In the genomic region with DNA sequence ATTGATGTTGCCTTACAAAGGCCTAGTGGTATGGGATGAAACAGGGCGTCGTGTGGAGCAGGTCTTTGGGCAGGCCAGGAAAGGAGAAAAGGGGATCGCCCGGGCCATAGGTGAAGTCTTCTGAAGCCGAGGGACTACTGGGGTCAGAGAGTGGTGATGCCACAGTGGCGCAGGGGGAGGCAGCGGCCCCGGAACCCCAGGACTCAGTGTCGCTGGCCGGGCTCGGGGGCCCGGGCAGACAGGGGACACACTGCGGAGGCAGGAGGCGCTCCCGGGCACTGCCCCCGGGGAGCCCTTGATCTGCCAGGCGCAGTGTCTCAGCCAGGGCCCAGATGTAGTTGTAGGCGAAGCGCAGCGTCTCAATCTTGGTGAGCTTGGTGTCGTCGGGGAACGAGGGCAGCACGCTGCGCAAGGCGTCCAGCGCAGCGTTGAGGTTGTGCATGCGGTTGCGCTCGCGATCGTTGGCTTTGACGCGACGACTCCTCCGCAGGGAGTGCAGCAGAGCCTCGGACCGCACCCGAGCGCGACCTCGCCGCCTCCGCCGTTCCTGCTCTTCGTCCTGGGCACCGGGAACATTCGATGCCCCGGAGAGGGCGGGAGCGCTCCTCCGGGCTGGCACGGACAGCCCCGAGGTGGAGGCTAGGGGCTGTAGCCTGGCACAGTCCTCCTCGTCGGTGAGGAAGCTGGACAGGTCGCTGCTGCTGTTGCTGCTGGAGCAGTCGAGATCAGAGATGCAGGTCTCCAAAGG, we compare ENCODE assay signal across 10 mouse cellular contexts. TPM values are rescaled to one million over a fixed set of nuclear protein-coding genes. Genes with fewer than 3 reads are reported as not detected.
DNase-seq lines count a peak whose midpoint lies in the region; ATAC-seq lines count a peak whose summit lies in the region.
"Had no signal": no experiment of that assay in that cellular context is flagged by ENCODE, and none has a peak within 500 bp of the region (broad histone marks: within the 10 kb centered on the region; RNA-seq: fewer than 3 reads in every experiment).

No protein-coding gene starts in this region.

- H3K9ac ChIP-seq in forebrain, embryonic 13.5 days, result peak overlapping the region; percentile 55
- no peak overlapping the region for H3K9ac ChIP-seq in limb, embryonic 15.5 days

- peak overlapping the region; percentile 42 for H3K27ac ChIP-seq in forebrain, embryonic 13.5 days
- H3K27ac ChIP-seq in limb, embryonic 15.5 days, result no peak overlapping the region

- H3K27me3 ChIP-seq in forebrain, embryonic 13.5 days, result peaks cover 99% of the 10 kb centered on the region
- H3K27me3 ChIP-seq in limb, embryonic 15.5 days, result peaks cover 100% of the 10 kb centered on the region

- ATAC-seq in forebrain, embryonic 13.5 days, result peak; percentile 30; the same call in 1 of the 2 replicates
- no peak for ATAC-seq in limb, embryonic 15.5 days (ENCODE audit: insufficient number of reproducible peaks, low FRiP score, low TSS enrichment, low read depth)

- peak overlapping the region; percentile 71 for H3K4me2 ChIP-seq in forebrain, embryonic 13.5 days
- peak overlapping the region; percentile 70 for H3K4me2 ChIP-seq in limb, embryonic 15.5 days

- H3K4me3 ChIP-seq in forebrain, embryonic 13.5 days, result peak overlapping the region; percentile 38
- peak overlapping the region; percentile 39 for H3K4me3 ChIP-seq in limb, embryonic 15.5 days
- H3K4me3 ChIP-seq: erythroblast, embryonic 14.5 days had no signal

- H3K9me3 ChIP-seq in forebrain, embryonic 13.5 days (replicated peaks), result no peaks in the 10 kb centered on the region
- no peaks in the 10 kb centered on the region for H3K9me3 ChIP-seq in limb, embryonic 15.5 days

- DNase-seq in embryo, embryonic 10 days (ENCODE audit: low spot score), result peak; percentile 69
- no peak for DNase-seq in embryo, embryonic 9.5 days (ENCODE audit: extremely low spot score)
- DNase-seq in 3134 (ENCODE audit: extremely low read depth, insufficient read length, low spot score), result peak; percentile 7
- no peak for DNase-seq in cerebellum, adult 8-10 months
- no peak for DNase-seq in adrenal gland, adult 8-10 months
- no peak for DNase-seq in spleen, adult 12 weeks (ENCODE audit: low spot score)

- peaks cover 42% of the 10 kb centered on the region for H3K4me1 ChIP-seq in forebrain, embryonic 13.5 days
- peaks cover 13% of the 10 kb centered on the region for H3K4me1 ChIP-seq in limb, embryonic 15.5 days

- WGBS in forebrain, embryonic 13.5 days, result 2% methylated on average over 59 of the region's 59 CpGs
- under 1% methylated on average over 59 of the region's 59 CpGs for WGBS in limb, embryonic 15.5 days

- H3K36me3 ChIP-seq in forebrain, embryonic 13.5 days (ENCODE audit: poor library complexity, severe bottlenecking), result no peaks in the 10 kb centered on the region
- H3K36me3 ChIP-seq in limb, embryonic 15.5 days, result no peaks in the 10 kb centered on the region

RNA-seq across cellular contexts. Expression of gene Neurog1, which starts 0.6 kb away (rescaled TPM):
- polyA plus RNA-seq in forebrain, embryonic 13.5 days (2015; fragmentation: Nextera tagmentation; extraction: Ambion mirVana), result 13.0 and 13.1 TPM in 2 replicates
- not detected in 2 replicates for polyA plus RNA-seq in limb, embryonic 15.5 days (2015; fragmentation: Nextera tagmentation; extraction: Ambion mirVana)
- not detected for total RNA-seq in adrenal gland, adult 8-10 months (2022)
- polyA plus RNA-seq: erythroblast, embryonic 14.5 days; liver, embryonic 16.5 days had no signal

RNA-seq across cellular contexts. Expression of gene Cxcl14, which starts 45.0 kb away (rescaled TPM):
- polyA plus RNA-seq in forebrain, embryonic 13.5 days (2015; fragmentation: Nextera tagmentation; extraction: Ambion mirVana), result 6.6 and 11.3 TPM in 2 replicates
- polyA plus RNA-seq in limb, embryonic 15.5 days (2015; fragmentation: Nextera tagmentation; extraction: Ambion mirVana), result 624 and 644 TPM in 2 replicates
- total RNA-seq in adrenal gland, adult 8-10 months (2022), result 10 to 100 TPM; 63.0 to 86.6 (median 76.1) TPM
- polyA plus RNA-seq: erythroblast, embryonic 14.5 days had no signal

Comparison
In these comparisons a context has a peak if more than half of its experiments do, and no peak if none do; other contexts are left out.
1. DNase-seq: peak in embryo, embryonic 10 days (single experiment) and 3134 (single experiment); none in embryo, embryonic 9.5 days (single experiment), cerebellum, adult 8-10 months (single experiment), adrenal gland, adult 8-10 months (single experiment) and spleen, adult 12 weeks (single experiment).
2. RNA of gene Neurog1, which starts 0.6 kb away (polyA plus RNA-seq): 13.0 to 13.1 TPM in forebrain, embryonic 13.5 days; not detected in limb, embryonic 15.5 days; every median in the first group is over 10 times any median in the second.
3. RNA of gene Cxcl14, which starts 45.0 kb away (polyA plus RNA-seq): 624 to 644 TPM in limb, embryonic 15.5 days; 6.6 to 11.3 TPM in forebrain, embryonic 13.5 days; every median in the first group is over 10 times any median in the second.